Mouse (Mus musculus): ENCODE data around the gene Lhx2. TPM values are rescaled to one million over a fixed set of nuclear protein-coding genes. Genes with fewer than 3 reads are reported as not detected.

Gene Lhx2
- polyA plus RNA-seq, 1 experiment from 2014 or later, result 175 TPM

GRCm38 (mm10) chr2:38340626-38341200 lies 1.6 kb downstream of the Lhx2 start:
- H3K9me3 ChIP-seq (ENCODE audit: control insufficient read depth, low read length), result no peaks in the 10 kb centered on the region
- peak overlapping the region; percentile 76 for H3K4me3 ChIP-seq (ENCODE audit: low read depth, low read length)
- H3K4me2 ChIP-seq (ENCODE audit: low read depth, low read length, severe bottlenecking), result peak overlapping the region; percentile 92
- peak overlapping the region; percentile 97 for H3K9ac ChIP-seq (ENCODE audit: low read length)
- peak overlapping the region; percentile 81 for H3K27ac ChIP-seq (ENCODE audit: low read depth, low read length)
- peak; percentile 81 for DNase-seq (ENCODE audit: low spot score)
- under 1% methylated on average over 10 of the region's 10 CpGs for WGBS
- peaks cover 43% of the 10 kb centered on the region for H3K27me3 ChIP-seq (ENCODE audit: control insufficient read depth, insufficient read depth, low read length)
- peak; percentile 63 for ATAC-seq (replicated peaks; ENCODE audit: low FRiP score)
- peaks cover 10% of the 10 kb centered on the region for H3K4me1 ChIP-seq (replicated peaks; ENCODE audit: control insufficient read depth, insufficient read depth, low read length)
- H3K36me3 ChIP-seq (ENCODE audit: control insufficient read depth, insufficient read depth, low read length), result no peaks in the 10 kb centered on the region

DNA sequence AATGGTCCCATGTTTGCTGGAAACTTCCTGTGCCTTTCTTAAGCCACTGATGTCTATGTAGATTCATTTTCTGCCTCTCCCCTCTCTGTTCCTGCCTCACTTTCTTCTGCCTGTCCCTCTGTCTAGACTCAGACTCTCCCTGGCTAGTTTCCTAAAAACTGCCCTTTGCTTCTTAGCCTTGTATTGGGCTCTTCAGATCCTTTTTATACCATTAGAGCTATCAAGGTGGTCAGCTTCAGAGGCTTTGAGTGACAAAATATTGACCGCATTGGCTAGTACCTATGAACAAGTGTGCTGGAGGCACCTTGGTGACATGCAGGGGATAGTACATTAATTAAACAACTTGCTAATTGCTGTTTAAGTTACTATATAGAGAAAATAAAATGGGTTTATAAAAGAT lies 4.5 kb downstream of the Lhx2 start:
- peak overlapping the region; percentile 67 for H3K27ac ChIP-seq (ENCODE audit: low read depth, low read length)

DNA sequence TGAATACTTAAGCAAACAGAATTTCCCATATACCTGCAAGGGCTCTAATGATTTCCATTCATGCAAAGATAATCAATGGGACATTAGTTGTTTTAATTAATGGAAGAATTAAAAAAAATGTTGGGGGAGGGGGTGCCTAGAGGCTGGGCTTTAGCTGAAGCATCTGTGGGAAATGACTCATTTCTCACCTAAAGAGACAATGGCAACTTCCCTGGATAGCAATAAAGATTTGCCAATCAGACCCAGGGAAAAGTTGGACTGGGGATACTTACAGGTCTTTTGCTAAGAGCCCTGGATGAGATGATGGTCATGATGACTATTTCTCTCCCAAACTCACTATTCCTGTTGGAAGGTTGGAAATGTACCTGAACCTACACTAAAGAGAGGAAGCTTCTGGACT lies 5.6 kb downstream of the Lhx2 start:
- ATAC-seq (replicated peaks; ENCODE audit: low FRiP score) (no peak), DNase-seq (ENCODE audit: low spot score) (peak; percentile 33)
- no peaks in the 10 kb centered on the region for H3K9me3 ChIP-seq (ENCODE audit: control insufficient read depth, low read length)
- no peak overlapping the region for H3K27ac ChIP-seq (ENCODE audit: low read depth, low read length)
- H3K4me2 ChIP-seq (ENCODE audit: low read depth, low read length, severe bottlenecking), result peak overlapping the region; percentile 85
- H3K9ac ChIP-seq (ENCODE audit: low read length), result peak overlapping the region; percentile 37; the same call in 1 of the 2 replicates
- peaks cover 25% of the 10 kb centered on the region for H3K4me1 ChIP-seq (replicated peaks; ENCODE audit: control insufficient read depth, insufficient read depth, low read length)
- H3K36me3 ChIP-seq (ENCODE audit: control insufficient read depth, insufficient read depth, low read length), result no peaks in the 10 kb centered on the region
- peaks cover 24% of the 10 kb centered on the region for H3K27me3 ChIP-seq (ENCODE audit: control insufficient read depth, insufficient read depth, low read length)
- peak overlapping the region; percentile 9 for H3K4me3 ChIP-seq (ENCODE audit: low read depth, low read length)

More for the DNA sequence above, 4.5 kb downstream of the Lhx2 start:
- Histone ChIP-seq H3K4me2 (ENCODE audit: low read depth, low read length, severe bottlenecking) (peak overlapping the region; percentile 47), H3K9me3 (ENCODE audit: control insufficient read depth, low read length) (no peaks in the 10 kb centered on the region), H3K27me3 (ENCODE audit: control insufficient read depth, insufficient read depth, low read length) (peaks cover 24% of the 10 kb centered on the region), H3K36me3 (ENCODE audit: control insufficient read depth, insufficient read depth, low read length) (no peaks in the 10 kb centered on the region), H3K4me1 (replicated peaks; ENCODE audit: control insufficient read depth, insufficient read depth, low read length) (peaks cover 19% of the 10 kb centered on the region), H3K9ac (ENCODE audit: low read length) (peak overlapping the region; percentile 41), H3K4me3 (ENCODE audit: low read depth, low read length) (peak overlapping the region; percentile 19)
- DNase-seq (ENCODE audit: low spot score), result peak; percentile 34
- WGBS, result 24% methylated on average over 1 of the region's 1 CpGs
- no peak for ATAC-seq (replicated peaks; ENCODE audit: low FRiP score)

DNA sequence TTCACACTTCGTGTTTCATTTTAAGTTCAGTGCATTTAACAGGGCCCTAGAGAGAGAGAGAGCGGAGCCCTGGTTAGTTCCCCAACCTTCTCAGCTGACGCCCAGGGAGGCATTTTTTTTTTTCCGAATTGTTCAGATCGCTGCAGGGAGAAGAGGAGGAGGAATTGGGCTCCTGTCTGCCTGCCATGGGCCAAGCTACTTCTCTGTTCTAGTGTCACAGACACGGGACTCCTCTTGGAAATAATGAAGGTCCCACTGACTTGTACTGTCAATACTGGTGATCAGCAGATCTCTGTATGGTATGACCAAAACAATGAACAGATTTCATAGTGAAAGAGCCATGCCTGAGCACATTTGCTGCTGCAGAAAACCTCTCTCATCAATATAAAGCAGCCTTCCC lies 7.3 kb downstream of the Lhx2 start:
- 5% methylated on average over 6 of the region's 6 CpGs for WGBS
- Histone ChIP-seq H3K27me3 (ENCODE audit: control insufficient read depth, insufficient read depth, low read length) (peaks cover 19% of the 10 kb centered on the region), H3K9ac (ENCODE audit: low read length) (peak overlapping the region; percentile 99), H3K4me1 (replicated peaks; ENCODE audit: control insufficient read depth, insufficient read depth, low read length) (peaks cover 28% of the 10 kb centered on the region), H3K4me3 (ENCODE audit: low read depth, low read length) (peak overlapping the region; percentile 52), H3K27ac (ENCODE audit: low read depth, low read length) (peak overlapping the region; percentile 97), H3K36me3 (ENCODE audit: control insufficient read depth, insufficient read depth, low read length) (no peaks in the 10 kb centered on the region), H3K4me2 (ENCODE audit: low read depth, low read length, severe bottlenecking) (peak overlapping the region; percentile 85), H3K9me3 (ENCODE audit: control insufficient read depth, low read length) (no peaks in the 10 kb centered on the region)
- DNase-seq (ENCODE audit: low spot score) (peak; percentile 51), ATAC-seq (replicated peaks; ENCODE audit: low FRiP score) (no peak)

DNA sequence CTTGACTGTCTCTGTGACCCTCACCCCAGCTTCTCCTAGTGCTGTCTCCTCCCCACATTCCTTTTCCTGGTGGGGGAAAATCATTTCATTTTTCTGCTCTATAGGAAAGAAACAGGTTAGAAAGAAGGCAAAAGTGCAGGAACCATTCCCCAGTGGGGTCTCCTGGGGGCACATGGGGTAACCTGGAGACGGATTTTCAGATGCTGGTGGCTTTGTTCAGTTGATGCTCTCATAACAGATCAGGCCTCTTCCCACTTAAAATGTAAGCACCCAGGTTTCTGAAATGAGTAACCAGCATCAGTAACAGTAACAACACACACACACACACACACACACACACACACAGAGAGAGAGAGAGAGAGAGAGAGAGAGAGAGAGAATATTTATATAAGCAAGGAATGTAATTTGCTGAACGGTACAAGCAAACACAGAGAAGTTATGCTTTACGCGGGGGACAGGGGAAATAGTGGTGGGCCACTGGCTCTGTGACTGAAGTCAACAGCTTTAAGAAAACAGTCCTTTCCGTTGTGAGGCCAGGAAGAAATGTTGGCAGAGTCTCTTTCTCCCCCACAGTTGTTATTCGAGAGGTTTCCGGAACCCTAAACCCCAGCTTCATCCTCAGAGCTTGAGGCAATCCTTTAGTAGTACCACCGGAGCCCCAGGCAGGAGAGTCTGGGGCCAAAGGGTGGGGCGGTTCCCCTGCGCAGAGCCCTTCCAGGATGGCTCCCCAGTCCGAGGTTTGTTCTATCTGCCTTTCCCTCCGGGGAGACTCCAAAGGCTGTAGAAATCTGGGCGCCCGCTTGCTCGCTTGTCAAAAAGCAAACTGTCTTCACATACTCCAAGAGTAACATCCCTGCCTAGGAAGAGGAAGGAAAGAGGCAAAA lies 8.0 kb downstream of the Lhx2 start:
- DNase-seq (ENCODE audit: low spot score), result peak; percentile 49
- H3K4me2 ChIP-seq (ENCODE audit: low read depth, low read length, severe bottlenecking), result peak overlapping the region; percentile 85
- H3K4me1 ChIP-seq (replicated peaks; ENCODE audit: control insufficient read depth, insufficient read depth, low read length), result peaks cover 28% of the 10 kb centered on the region
- H3K27ac ChIP-seq (ENCODE audit: low read depth, low read length), result peak overlapping the region; percentile 97
- no peaks in the 10 kb centered on the region for H3K9me3 ChIP-seq (ENCODE audit: control insufficient read depth, low read length)
- peak overlapping the region; percentile 52 for H3K4me3 ChIP-seq (ENCODE audit: low read depth, low read length)
- WGBS, result under 1% methylated on average over 15 of the region's 15 CpGs
- H3K9ac ChIP-seq (ENCODE audit: low read length), result peak overlapping the region; percentile 99
- no peak for ATAC-seq (replicated peaks; ENCODE audit: low FRiP score)
- H3K36me3 ChIP-seq (ENCODE audit: control insufficient read depth, insufficient read depth, low read length), result no peaks in the 10 kb centered on the region
- H3K27me3 ChIP-seq (ENCODE audit: control insufficient read depth, insufficient read depth, low read length), result peaks cover 20% of the 10 kb centered on the region

DNA sequence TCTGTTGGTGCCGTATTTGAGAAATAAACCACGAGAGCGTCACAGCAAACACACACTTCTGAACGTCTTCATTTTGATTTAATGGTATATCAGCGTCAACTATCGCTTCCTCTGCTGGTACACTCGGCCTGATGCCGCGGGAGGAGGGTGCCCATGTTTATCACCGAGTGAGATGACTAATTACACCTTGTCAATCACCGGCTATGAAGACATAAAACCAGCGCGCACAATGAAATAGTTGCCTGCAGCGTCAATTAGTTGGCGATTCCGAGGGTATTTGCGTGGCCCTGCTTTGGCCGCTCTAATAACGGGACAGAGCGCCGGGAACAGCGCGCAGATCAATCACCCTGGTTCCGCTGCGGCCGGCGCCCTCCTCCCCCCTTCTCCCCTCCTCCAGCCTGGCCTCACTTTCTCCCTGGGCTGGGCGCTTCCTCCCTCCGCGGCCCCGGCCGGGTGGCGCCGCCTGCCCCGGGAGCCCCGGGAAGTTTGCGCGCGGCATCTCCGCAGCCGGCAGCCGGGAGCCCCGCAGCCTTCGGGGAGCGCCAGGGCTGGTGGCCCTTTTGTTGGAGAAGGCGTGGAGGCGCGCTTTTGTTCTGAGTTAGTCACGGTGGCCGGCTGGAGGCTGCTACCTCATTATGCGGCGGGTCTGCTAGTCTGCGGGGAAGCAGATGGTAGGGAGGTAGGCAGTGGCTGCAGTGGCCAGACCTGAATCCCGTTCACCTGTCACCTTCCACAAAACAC lies 8.9 kb downstream of the Lhx2 start:
- under 1% methylated on average over 54 of the region's 54 CpGs for WGBS
- peak overlapping the region; percentile 85 for H3K4me2 ChIP-seq (ENCODE audit: low read depth, low read length, severe bottlenecking)
- H3K27me3 ChIP-seq (ENCODE audit: control insufficient read depth, insufficient read depth, low read length), result peaks cover 20% of the 10 kb centered on the region
- peak overlapping the region; percentile 97 for H3K27ac ChIP-seq (ENCODE audit: low read depth, low read length)
- DNase-seq (ENCODE audit: low spot score), result peak; percentile 89
- peak overlapping the region; percentile 52 for H3K4me3 ChIP-seq (ENCODE audit: low read depth, low read length)
- peaks cover 28% of the 10 kb centered on the region for H3K4me1 ChIP-seq (replicated peaks; ENCODE audit: control insufficient read depth, insufficient read depth, low read length)
- H3K9ac ChIP-seq (ENCODE audit: low read length), result peak overlapping the region; percentile 99
- peak; percentile 38 for ATAC-seq (replicated peaks; ENCODE audit: low FRiP score)
- H3K36me3 ChIP-seq (ENCODE audit: control insufficient read depth, insufficient read depth, low read length), result no peaks in the 10 kb centered on the region
- H3K9me3 ChIP-seq (ENCODE audit: control insufficient read depth, low read length), result no peaks in the 10 kb centered on the region

GRCm38 (mm10) chr2:38348660-38349420 lies 9.8 kb downstream of the Lhx2 start:
- peak overlapping the region; percentile 85 for H3K4me2 ChIP-seq (ENCODE audit: low read depth, low read length, severe bottlenecking)
- H3K27me3 ChIP-seq (ENCODE audit: control insufficient read depth, insufficient read depth, low read length), result peaks cover 24% of the 10 kb centered on the region
- H3K27ac ChIP-seq (ENCODE audit: low read depth, low read length), result peak overlapping the region; percentile 97
- peak overlapping the region; percentile 99 for H3K9ac ChIP-seq (ENCODE audit: low read length)
- peak; percentile 62 for DNase-seq (ENCODE audit: low spot score)
- H3K9me3 ChIP-seq (ENCODE audit: control insufficient read depth, low read length), result no peaks in the 10 kb centered on the region
- H3K4me1 ChIP-seq (replicated peaks; ENCODE audit: control insufficient read depth, insufficient read depth, low read length), result peaks cover 24% of the 10 kb centered on the region
- WGBS, result 2% methylated on average over 19 of the region's 19 CpGs
- H3K4me3 ChIP-seq (ENCODE audit: low read depth, low read length), result peak overlapping the region; percentile 52
- no peak for ATAC-seq (replicated peaks; ENCODE audit: low FRiP score)
- no peaks in the 10 kb centered on the region; the same call in 1 of the 2 replicates for H3K36me3 ChIP-seq (ENCODE audit: control insufficient read depth, insufficient read depth, low read length)
